Mouse (Mus musculus) embryo, embryonic 10.5 days (tissue): ENCODE measurements around the gene Alkbh2.

ENCODE experiments used
- DNase-seq: peaks from one replicate; pipeline ENCODE4 v3.0.0-alpha.2; 2015; ENCODE audit warnings: low spot score

Alkbh2 gene

DNA sequence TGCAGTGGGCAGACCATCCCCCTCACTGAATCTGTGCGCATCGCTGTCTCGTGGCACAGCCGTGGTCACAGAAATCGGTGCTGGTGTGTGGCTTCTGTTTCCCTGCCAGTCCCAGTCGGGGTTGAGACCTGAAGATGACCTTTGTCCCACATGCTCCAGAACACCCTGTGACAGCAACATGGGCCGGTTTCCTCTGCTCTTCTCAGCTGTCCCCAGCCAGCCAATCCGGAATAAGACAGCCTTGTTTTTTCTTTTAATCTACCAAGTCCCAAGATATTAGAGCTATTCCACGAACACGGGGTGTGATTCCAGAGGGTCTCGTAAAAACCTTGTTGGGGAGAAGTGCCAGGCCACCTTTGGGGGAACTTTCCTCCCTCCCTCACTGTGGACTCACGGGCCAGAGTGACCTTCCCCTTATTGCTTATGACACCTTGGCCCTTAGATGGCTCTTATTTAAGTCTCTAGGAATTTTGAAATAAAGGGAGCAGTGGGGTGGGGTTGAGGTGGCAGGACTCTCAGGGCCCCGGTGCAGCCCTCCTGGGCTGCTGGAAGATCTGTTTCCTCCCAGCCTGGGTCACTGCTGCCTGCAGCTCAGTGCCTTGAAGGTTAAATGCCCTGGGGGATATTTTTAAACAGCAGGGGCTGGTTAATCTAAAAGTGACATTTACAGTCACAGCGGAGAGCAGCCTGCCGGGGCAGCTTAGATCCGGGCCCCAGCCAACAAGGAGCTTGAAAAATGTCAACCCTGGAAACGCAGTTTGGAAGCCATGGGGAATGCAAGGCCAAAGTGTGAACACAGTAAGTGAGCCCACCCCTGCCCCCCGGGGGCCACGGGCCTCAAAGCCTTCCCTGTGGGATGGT is 18.2 kb upstream of the Alkbh2 start, which contains the start of gene Acacb:
Acacb (plus strand) TSS at position 508 of the 861 bp plus-strand sequence.
- peak; percentile 27 for DNase-seq

DNA sequence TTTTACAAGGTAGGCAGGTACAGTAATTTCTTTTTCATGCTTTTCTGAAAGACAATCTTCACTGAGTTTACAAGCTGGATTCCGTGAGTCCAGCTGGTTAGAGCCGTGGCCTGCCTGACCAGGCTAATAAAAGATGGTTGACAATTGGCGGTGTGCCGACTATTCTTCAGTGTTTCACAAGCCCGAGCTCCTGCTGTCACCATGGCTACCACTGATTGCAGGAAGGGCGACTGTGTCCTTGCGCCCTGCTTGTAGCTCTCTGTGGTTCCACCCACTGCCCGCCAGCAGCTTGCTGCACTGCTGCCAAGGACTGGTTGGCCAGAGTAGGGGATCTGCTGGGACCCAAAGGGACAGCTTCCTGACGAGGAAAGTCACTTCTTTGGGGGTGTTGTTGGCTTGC is 11.2 kb upstream of the Alkbh2 start:
- DNase-seq = peak; percentile 32

DNA sequence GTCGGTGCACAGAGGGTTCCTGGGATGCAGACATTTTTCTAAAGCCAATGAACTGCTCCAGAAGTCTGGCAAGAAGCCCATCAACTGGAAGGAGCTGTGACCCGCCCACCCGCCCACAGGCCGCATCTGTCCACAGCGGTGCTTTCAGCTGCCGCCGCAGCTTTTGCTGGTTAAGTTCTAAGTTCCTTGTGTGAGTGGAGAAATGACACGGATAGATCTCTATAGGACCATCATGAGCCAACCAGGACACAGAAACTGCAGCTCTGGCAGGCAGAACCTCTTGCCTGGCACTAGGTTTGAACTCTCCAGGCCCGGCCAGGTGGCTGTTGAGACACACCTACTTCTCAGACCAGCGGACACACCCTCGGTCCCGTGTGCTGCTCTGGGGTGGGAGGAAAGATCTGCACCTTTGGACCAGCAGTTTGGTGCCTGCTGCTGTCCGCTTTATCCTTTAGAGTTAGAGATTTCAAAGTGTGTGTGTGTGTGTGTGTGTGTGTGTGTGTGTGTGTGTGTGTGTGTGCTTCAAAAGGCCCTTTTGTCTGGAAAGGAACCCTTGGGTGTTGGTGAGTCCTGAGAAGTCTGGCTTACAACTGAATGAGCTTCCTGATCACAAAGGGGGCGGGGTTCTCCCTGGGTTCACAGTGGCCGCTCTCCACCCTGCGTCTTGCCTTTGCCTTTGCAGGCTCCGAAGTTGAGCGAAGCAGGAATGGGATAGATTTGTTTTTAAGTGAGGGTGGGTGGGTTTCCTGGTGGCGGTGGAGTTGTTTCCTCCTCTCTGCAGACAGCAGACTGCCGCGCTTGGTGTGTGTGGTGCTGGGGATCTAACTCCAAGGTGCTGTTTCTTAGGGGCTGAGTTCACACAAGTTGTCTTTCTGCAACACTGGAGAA is 10.5 kb upstream of the Alkbh2 start:
- DNase-seq = no peak

DNA sequence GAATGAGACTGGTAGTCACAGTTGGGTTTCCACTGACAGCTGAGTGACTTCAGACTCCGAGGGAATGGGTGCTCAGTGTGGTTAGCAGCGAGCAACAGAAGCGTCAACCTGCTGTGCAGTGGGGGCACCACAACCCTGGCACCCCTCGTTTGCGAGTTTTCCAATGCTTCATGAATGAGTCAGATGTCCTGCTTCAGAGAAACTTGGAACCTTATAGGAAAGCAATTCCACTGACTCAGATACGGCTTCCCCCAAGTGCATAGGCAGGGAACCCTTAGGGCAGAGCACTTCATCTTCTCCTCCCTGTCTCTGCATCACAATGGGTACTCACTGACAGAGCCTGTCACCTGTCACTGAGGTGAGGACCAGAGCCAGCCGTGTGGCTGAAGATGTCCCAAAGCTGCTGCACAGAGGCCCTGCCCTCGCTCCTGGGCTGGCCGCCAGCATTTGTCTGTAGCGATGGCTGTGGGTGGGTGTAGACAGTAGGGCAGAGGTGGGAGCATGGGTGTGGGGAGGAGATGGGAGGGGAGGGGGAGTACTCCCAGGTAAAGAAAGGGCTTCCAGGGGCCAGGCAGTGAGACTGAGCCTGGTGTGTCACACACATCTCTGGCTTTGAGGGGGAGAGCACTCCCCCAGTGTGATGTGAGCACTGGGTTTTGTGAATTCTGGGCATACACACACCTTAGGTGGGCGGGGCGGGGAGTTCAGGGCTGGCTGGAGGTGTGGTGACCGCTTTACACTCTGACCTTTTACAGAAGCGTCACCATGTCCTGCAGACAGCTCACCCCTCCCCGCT is 9.7 kb upstream of the Alkbh2 start:
- no peak for DNase-seq

GRCm38 (mm10) chr5:114135516-114135915 is 7.5 kb upstream of the Alkbh2 start:
- no peak for DNase-seq

DNA sequence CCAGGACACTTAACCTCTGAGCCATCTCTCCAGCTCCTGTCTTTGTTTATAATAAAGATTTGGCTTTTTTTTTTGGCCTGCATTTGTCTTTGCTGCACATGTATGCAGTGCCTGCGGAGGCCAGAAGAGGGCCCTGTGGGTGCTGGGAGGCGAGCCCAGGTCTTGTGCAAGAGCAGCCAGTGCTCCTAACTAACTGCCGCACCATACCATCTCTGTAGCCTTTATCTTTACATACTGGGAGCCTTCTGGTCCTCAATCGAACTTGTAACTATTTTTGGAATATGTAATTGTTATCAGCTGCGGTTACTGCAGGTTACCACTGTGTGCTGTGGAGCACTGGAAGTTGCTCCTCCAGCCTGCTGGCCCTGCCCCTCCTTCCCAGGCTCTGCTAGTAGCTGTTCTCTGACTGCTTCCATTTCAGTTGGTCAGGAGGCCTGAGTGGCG is 6.1 kb upstream of the Alkbh2 start:
- peak; percentile 35 for DNase-seq

DNA sequence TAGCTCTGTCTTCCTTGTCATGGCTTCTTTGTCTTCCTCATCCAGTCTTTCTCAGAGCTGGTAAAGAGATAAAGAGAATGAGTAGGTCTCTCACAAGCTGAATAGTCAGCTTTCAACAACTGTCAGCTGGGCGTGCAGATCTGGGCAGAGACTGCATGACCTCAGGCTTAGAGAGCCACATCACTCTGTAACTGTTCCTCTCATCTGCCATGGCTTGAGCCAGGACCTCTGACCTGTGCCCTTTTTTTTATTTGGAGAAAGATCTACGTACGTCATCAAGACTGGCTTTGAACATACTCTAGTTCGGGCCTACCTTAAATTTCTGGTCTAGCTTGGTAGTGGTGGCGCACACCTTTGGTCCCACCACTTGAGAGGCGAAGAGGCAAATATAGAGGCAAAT is 4.8 kb upstream of the Alkbh2 start:
- DNase-seq = no peak

GRCm38 (mm10) chr5:114131521-114131840 is 3.5 kb upstream of the Alkbh2 start:
- peak; percentile 40 for DNase-seq

GRCm38 (mm10) chr5:114130698-114131520 is 2.9 kb upstream of the Alkbh2 start:
- peak; percentile 95 for DNase-seq

DNA sequence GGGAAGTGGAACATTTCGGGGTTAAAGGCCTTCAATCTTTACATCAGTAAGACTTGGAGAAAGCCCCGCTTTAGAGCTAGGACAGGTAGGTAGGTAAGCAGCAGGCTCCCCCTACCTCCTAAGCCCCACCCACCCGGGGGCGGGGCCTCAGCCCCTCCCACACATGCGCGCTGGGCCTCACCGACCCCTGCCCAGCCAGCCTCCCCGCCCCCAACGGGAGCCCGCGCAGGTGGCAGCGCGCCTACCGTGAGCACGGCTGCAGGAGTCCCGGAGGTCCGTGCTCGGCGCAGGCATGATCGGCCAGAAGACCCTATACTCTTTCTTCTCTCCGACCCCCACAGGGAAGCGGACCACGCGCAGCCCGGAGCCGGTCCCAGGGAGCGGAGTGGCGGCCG is 2.2 kb upstream of the Alkbh2 start, which contains the start of gene Ung:
Ung (plus strand) TSS at position 176 of the 395 bp plus-strand sequence.
- peak; percentile 80 for DNase-seq

- no peak for DNase-seq
Observed at GRCm38 (mm10) chr5:114129550-114130210, 1.7 kb upstream of the Alkbh2 start.

DNA sequence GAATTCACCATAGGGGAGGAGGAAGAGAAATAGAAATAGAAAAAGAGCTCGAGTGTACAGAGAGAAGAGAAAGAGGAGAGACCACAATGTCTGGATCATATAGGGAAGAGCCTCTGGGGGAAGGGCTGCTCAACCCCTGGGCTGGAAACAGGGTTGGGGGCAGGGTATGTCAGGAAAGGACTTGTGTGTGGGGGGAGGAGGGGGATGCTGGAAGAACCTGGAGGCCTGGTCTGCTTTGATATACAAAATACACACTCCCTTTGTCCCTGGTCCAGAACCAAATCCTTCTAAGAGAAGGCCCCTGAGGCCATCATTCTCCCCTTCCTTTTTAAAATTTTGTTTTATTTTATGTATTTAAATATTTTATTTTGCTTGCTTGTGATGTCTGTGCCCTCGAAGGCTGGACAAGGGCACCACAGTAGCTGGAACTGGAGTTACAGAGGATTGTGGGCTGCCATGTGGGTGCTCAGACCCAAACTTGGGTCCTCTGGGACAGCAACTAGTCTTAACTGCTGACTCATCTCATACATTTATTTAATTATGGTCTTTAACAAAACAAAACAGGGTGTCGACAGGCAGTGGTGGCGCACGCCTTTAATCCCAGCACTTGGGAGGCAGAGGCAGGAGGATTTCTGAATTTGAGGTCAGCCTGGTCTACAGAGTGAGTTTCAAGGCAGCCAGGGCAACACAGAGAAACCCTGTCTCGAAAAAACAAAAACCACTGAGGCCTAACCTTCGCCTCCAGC is 1.3 kb downstream of the Alkbh2 start:
- no peak for DNase-seq

- no peak for DNase-seq
Observed at GRCm38 (mm10) chr5:114126008-114126407, 2.0 kb downstream of the Alkbh2 start.

GRCm38 (mm10) chr5:114119806-114120205 is 8.2 kb downstream of the Alkbh2 start:
- no peak for DNase-seq

GRCm38 (mm10) chr5:114116586-114116985 is 11.4 kb downstream of the Alkbh2 start:
- DNase-seq = no peak

- no peak for DNase-seq
Observed at GRCm38 (mm10) chr5:114115030-114115429, 13.0 kb downstream of the Alkbh2 start.

GRCm38 (mm10) chr5:114113334-114113733 is 14.7 kb downstream of the Alkbh2 start:
- peak; percentile 22 for DNase-seq

DNA sequence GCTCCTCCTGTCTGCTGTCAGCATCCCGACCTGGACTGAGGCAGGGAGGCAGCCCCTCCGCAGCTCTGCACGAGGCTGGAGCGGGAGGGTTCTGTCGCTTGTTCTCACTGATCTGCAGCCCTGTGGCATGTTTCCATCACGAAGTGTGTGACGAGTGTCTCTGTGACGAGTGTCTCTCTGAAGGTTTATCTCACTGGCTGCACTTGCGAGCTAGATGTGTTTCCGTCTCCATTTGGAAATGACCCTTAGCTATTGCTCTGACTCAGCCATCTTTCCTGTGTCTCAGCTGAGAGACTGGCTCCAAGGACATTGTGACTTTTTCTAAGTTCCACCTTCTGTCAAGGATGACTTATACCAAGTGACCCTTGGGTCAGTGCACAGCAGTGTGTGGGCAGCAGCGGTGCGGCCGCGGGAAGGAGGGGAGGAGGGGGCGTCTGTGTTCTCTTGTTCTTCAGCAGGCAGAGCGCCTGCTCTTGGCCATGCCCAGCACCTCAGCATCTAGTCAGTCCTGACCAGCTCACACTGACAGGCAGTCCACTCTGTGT is 21.6 kb downstream of the Alkbh2 start:
- DNase-seq = no peak

- DNase-seq = no peak
Observed at GRCm38 (mm10) chr5:114102807-114103206, 25.2 kb downstream of the Alkbh2 start.

- no peak for DNase-seq
Observed at GRCm38 (mm10) chr5:114101873-114102272, 26.1 kb downstream of the Alkbh2 start.
